Mouse (Mus musculus) urinary bladder, postnatal 25 days (tissue): ENCODE data around the gene Tshz2.
A peak's percentile ranks its signal among the peaks of the same experiment; 100 is the strongest.
"Not testable (repeated sequence)": the region's sequence is repeated elsewhere in the genome, so short reads cannot be mapped to it uniquely, and the experiment has no call there.

Source experiments
- DNase-seq: peaks from one replicate; pipeline ENCODE4 v3.0.0; 2022; ENCODE audit warnings: low spot score

Tshz2 gene

GRCm38 (mm10) chr2:169632338-169633151 lies at the start of gene Tshz2:
Gene Tshz2, plus strand, starts transcription at chr2:169633013.
- DNase-seq: peak; percentile 34

GRCm38 (mm10) chr2:169583476-169583875 lies 49.3 kb upstream of the Tshz2 start:
- no peak for DNase-seq

GRCm38 (mm10) chr2:169584745-169585456 lies 47.9 kb upstream of the Tshz2 start:
- no peak for DNase-seq

GRCm38 (mm10) chr2:169585631-169586285 lies 47.1 kb upstream of the Tshz2 start:
- DNase-seq: no peak

- DNase-seq: peak; percentile 26
Measured at GRCm38 (mm10) chr2:169586688-169587087, 46.1 kb upstream of the Tshz2 start.

- DNase-seq: not testable (repeated sequence)
Measured at GRCm38 (mm10) chr2:169587645-169588044, 45.2 kb upstream of the Tshz2 start, which contains the start of gene Gm11011. Gene Gm11011, minus strand, starts transcription at chr2:169587745.

GRCm38 (mm10) chr2:169589697-169590096 lies 43.1 kb upstream of the Tshz2 start:
- no peak for DNase-seq

GRCm38 (mm10) chr2:169590412-169590811 lies 42.4 kb upstream of the Tshz2 start:
- no peak for DNase-seq

- no peak for DNase-seq
Measured at GRCm38 (mm10) chr2:169593742-169594141, 39.1 kb upstream of the Tshz2 start.

- DNase-seq: no peak
Measured at GRCm38 (mm10) chr2:169597357-169597756, 35.5 kb upstream of the Tshz2 start.

GRCm38 (mm10) chr2:169597971-169598370 lies 34.8 kb upstream of the Tshz2 start:
- DNase-seq: no peak

- no peak for DNase-seq
Measured at GRCm38 (mm10) chr2:169599591-169599990, 33.2 kb upstream of the Tshz2 start.

- DNase-seq: no peak
Measured at GRCm38 (mm10) chr2:169600163-169600562, 32.6 kb upstream of the Tshz2 start.

- DNase-seq: no peak
Measured at GRCm38 (mm10) chr2:169606901-169607678, 25.7 kb upstream of the Tshz2 start.

GRCm38 (mm10) chr2:169607787-169608186 lies 25.0 kb upstream of the Tshz2 start:
- DNase-seq: no peak

- DNase-seq: no peak
Measured at GRCm38 (mm10) chr2:169609956-169610355, 22.9 kb upstream of the Tshz2 start.

GRCm38 (mm10) chr2:169610882-169611281 lies 21.9 kb upstream of the Tshz2 start:
- DNase-seq: no peak

- DNase-seq: no peak
Measured at GRCm38 (mm10) chr2:169611557-169611956, 21.3 kb upstream of the Tshz2 start.

- DNase-seq: no peak
Measured at GRCm38 (mm10) chr2:169614683-169615082, 18.1 kb upstream of the Tshz2 start.

GRCm38 (mm10) chr2:169615998-169616397 lies 16.8 kb upstream of the Tshz2 start:
- no peak for DNase-seq

GRCm38 (mm10) chr2:169621201-169621710 lies 11.6 kb upstream of the Tshz2 start:
- DNase-seq: no peak

GRCm38 (mm10) chr2:169630070-169630469 lies 2.7 kb upstream of the Tshz2 start:
- DNase-seq: no peak
